Mouse (Mus musculus): ENCODE measurements around the gene Scaf1. TPM values are rescaled to one million over a fixed set of nuclear protein-coding genes. Genes with fewer than 3 reads are reported as not detected.

Gene Scaf1
- polyA plus RNA-seq, 1 experiment from 2014 or later: 38.6 TPM

- Histone ChIP-seq H3K36me3 (ENCODE audit: control insufficient read depth, insufficient read depth, low read length) (peaks cover 24% of the 10 kb centered on the region), H3K9ac (ENCODE audit: low read depth, low read length) (0 out of 2 replicates have a peak overlapping the region, but pooled peaks have one; percentile 44), H3K4me1 (ENCODE audit: control insufficient read depth, insufficient read depth, low read depth, low read length) (peaks cover 28% of the 10 kb centered on the region), H3K27ac (ENCODE audit: low read depth, low read length) (no peak overlapping the region; the same call in 1 of the 2 replicates), H3K4me2 (ENCODE audit: low read length) (peak overlapping the region; percentile 77), H3K4me3 (ENCODE audit: low read length) (peak overlapping the region; percentile 94), H3K9me3 (ENCODE audit: control insufficient read depth, low read length) (no peaks in the 10 kb centered on the region), H3K27me3 (replicated peaks; ENCODE audit: control insufficient read depth, insufficient read depth, low read length) (no peaks in the 10 kb centered on the region)
- ATAC-seq: no peak
- 70% methylated on average over 7 of the region's 7 CpGs for WGBS
These were observed 32.0 kb downstream of the Scaf1 start for GRCm38 (mm10) chr7:44983944-44984832.

GRCm38 (mm10) chr7:44983085-44983484 lies 33.1 kb downstream of the Scaf1 start:
- Histone ChIP-seq H3K36me3 (ENCODE audit: control insufficient read depth, insufficient read depth, low read length) (peaks cover 32% of the 10 kb centered on the region), H3K27ac (ENCODE audit: low read depth, low read length) (no peak overlapping the region)

GRCm38 (mm10) chr7:44981539-44981938 lies 34.6 kb downstream of the Scaf1 start:
- H3K36me3 ChIP-seq (ENCODE audit: control insufficient read depth, insufficient read depth, low read length): peaks cover 46% of the 10 kb centered on the region
- no peak for ATAC-seq
- no peak overlapping the region for H3K4me2 ChIP-seq (ENCODE audit: low read length)
- H3K9ac ChIP-seq (ENCODE audit: low read depth, low read length): no peak overlapping the region
- H3K4me1 ChIP-seq (ENCODE audit: control insufficient read depth, insufficient read depth, low read depth, low read length): peaks cover 18% of the 10 kb centered on the region
- no peak overlapping the region for H3K27ac ChIP-seq (ENCODE audit: low read depth, low read length)
- no peak overlapping the region for H3K4me3 ChIP-seq (ENCODE audit: low read length)
- no peaks in the 10 kb centered on the region for H3K27me3 ChIP-seq (replicated peaks; ENCODE audit: control insufficient read depth, insufficient read depth, low read length)
- H3K9me3 ChIP-seq (ENCODE audit: control insufficient read depth, low read length): no peaks in the 10 kb centered on the region
- WGBS: 96% methylated on average over 8 of the region's 8 CpGs

More at GRCm38 (mm10) chr7:44983085-44983484, 33.1 kb downstream of the Scaf1 start:
- Histone ChIP-seq H3K9ac (ENCODE audit: low read depth, low read length) (no peak overlapping the region), H3K4me1 (ENCODE audit: control insufficient read depth, insufficient read depth, low read depth, low read length) (peaks cover 22% of the 10 kb centered on the region), H3K4me3 (ENCODE audit: low read length) (no peak overlapping the region), H3K9me3 (ENCODE audit: control insufficient read depth, low read length) (no peaks in the 10 kb centered on the region), H3K27me3 (replicated peaks; ENCODE audit: control insufficient read depth, insufficient read depth, low read length) (no peaks in the 10 kb centered on the region), H3K4me2 (ENCODE audit: low read length) (no peak overlapping the region)
- 37% methylated on average over 6 of the region's 6 CpGs for WGBS
- no peak for ATAC-seq

- no peak overlapping the region for H3K4me3 ChIP-seq (ENCODE audit: low read length)
- no peaks in the 10 kb centered on the region for H3K9me3 ChIP-seq (ENCODE audit: control insufficient read depth, low read length)
- 100% methylated on average over 3 of the region's 3 CpGs for WGBS
- H3K27ac ChIP-seq (ENCODE audit: low read depth, low read length): no peak overlapping the region
- H3K4me1 ChIP-seq (ENCODE audit: control insufficient read depth, insufficient read depth, low read depth, low read length): peaks cover 10% of the 10 kb centered on the region
- no peak for ATAC-seq
- H3K9ac ChIP-seq (ENCODE audit: low read depth, low read length): no peak overlapping the region
- H3K27me3 ChIP-seq (replicated peaks; ENCODE audit: control insufficient read depth, insufficient read depth, low read length): no peaks in the 10 kb centered on the region
- no peak overlapping the region for H3K4me2 ChIP-seq (ENCODE audit: low read length)
- peaks cover 49% of the 10 kb centered on the region for H3K36me3 ChIP-seq (ENCODE audit: control insufficient read depth, insufficient read depth, low read length)
These were observed 37.9 kb downstream of the Scaf1 start for GRCm38 (mm10) chr7:44978300-44978699.

- Histone ChIP-seq H3K36me3 (ENCODE audit: control insufficient read depth, insufficient read depth, low read length) (peaks cover 30% of the 10 kb centered on the region), H3K27ac (ENCODE audit: low read depth, low read length) (peak overlapping the region; percentile 95), H3K27me3 (replicated peaks; ENCODE audit: control insufficient read depth, insufficient read depth, low read length) (no peaks in the 10 kb centered on the region), H3K9me3 (ENCODE audit: control insufficient read depth, low read length) (no peaks in the 10 kb centered on the region), H3K4me3 (ENCODE audit: low read length) (peak overlapping the region; percentile 58; the same call in 1 of the 2 replicates), H3K9ac (ENCODE audit: low read depth, low read length) (peak overlapping the region; percentile 2; the same call in 1 of the 2 replicates), H3K4me2 (ENCODE audit: low read length) (peak overlapping the region; percentile 96), H3K4me1 (ENCODE audit: control insufficient read depth, insufficient read depth, low read depth, low read length) (peaks cover 34% of the 10 kb centered on the region)
- 17% methylated on average over 6 of the region's 6 CpGs for WGBS
- ATAC-seq: no peak
These were observed 41.1 kb downstream of the Scaf1 start for GRCm38 (mm10) chr7:44975117-44975419.

GRCm38 (mm10) chr7:44974383-44975116 lies 41.6 kb downstream of the Scaf1 start, which contains the start of gene Cpt1c:
TSS of gene Cpt1c (minus strand) at chr7:44974851.
- WGBS: under 1% methylated on average over 22 of the region's 22 CpGs
- ATAC-seq: peak; percentile 45
- H3K4me1 ChIP-seq (ENCODE audit: control insufficient read depth, insufficient read depth, low read depth, low read length): peaks cover 36% of the 10 kb centered on the region

GRCm38 (mm10) chr7:44973415-44974130 lies 42.6 kb downstream of the Scaf1 start:
- ATAC-seq: no peak
- H3K27ac ChIP-seq (ENCODE audit: low read depth, low read length): peak overlapping the region; percentile 95
- 31% methylated on average over 14 of the region's 14 CpGs for WGBS
- H3K27me3 ChIP-seq (replicated peaks; ENCODE audit: control insufficient read depth, insufficient read depth, low read length): no peaks in the 10 kb centered on the region
- peak overlapping the region; percentile 77 for H3K9ac ChIP-seq (ENCODE audit: low read depth, low read length)
- peak overlapping the region; percentile 96 for H3K4me2 ChIP-seq (ENCODE audit: low read length)
- peaks cover 19% of the 10 kb centered on the region for H3K36me3 ChIP-seq (ENCODE audit: control insufficient read depth, insufficient read depth, low read length)
- no peaks in the 10 kb centered on the region for H3K9me3 ChIP-seq (ENCODE audit: control insufficient read depth, low read length)
- H3K4me1 ChIP-seq (ENCODE audit: control insufficient read depth, insufficient read depth, low read depth, low read length): peaks cover 36% of the 10 kb centered on the region
- H3K4me3 ChIP-seq (ENCODE audit: low read length): peak overlapping the region; percentile 58

More at GRCm38 (mm10) chr7:44974383-44975116, 41.6 kb downstream of the Scaf1 start, which contains the start of gene Cpt1c:
- Histone ChIP-seq H3K36me3 (ENCODE audit: control insufficient read depth, insufficient read depth, low read length) (peaks cover 27% of the 10 kb centered on the region), H3K4me2 (ENCODE audit: low read length) (peak within 1 kb of the TSS; percentile 96), H3K27me3 (replicated peaks; ENCODE audit: control insufficient read depth, insufficient read depth, low read length) (no peaks in the 10 kb centered on the region), H3K9me3 (ENCODE audit: control insufficient read depth, low read length) (no peaks in the 10 kb centered on the region), H3K9ac (ENCODE audit: low read depth, low read length) (peak within 1 kb of the TSS; percentile 77), H3K4me3 (ENCODE audit: low read length) (peak within 1 kb of the TSS; percentile 58), H3K27ac (ENCODE audit: low read depth, low read length) (peak within 1 kb of the TSS; percentile 95)

GRCm38 (mm10) chr7:44971142-44971541 lies 45.0 kb downstream of the Scaf1 start:
- no peak for ATAC-seq
- Histone ChIP-seq H3K4me1 (ENCODE audit: control insufficient read depth, insufficient read depth, low read depth, low read length) (peaks cover 36% of the 10 kb centered on the region), H3K4me2 (ENCODE audit: low read length) (peak overlapping the region; percentile 64), H3K9me3 (ENCODE audit: control insufficient read depth, low read length) (no peaks in the 10 kb centered on the region), H3K27me3 (replicated peaks; ENCODE audit: control insufficient read depth, insufficient read depth, low read length) (no peaks in the 10 kb centered on the region), H3K36me3 (ENCODE audit: control insufficient read depth, insufficient read depth, low read length) (peaks cover 6% of the 10 kb centered on the region), H3K27ac (ENCODE audit: low read depth, low read length) (peak overlapping the region; percentile 67), H3K9ac (ENCODE audit: low read depth, low read length) (peak overlapping the region; percentile 46), H3K4me3 (ENCODE audit: low read length) (peak overlapping the region; percentile 46)
- 68% methylated on average over 7 of the region's 7 CpGs for WGBS

Data from hindbrain, embryonic 16.5 days (tissue).